In genomic region chr16:52295535-52295934, GRCm38 (mm10) we compare ENCODE assay signal across 17 mouse cellular contexts.
"Had no signal": no experiment of that assay in that cellular context is flagged by ENCODE, and none has a peak within 500 bp of the region (broad histone marks: within the 10 kb centered on the region; RNA-seq: fewer than 3 reads in every experiment).

No protein-coding gene starts in this region.

- DNase-seq: lung, adult 18-20 months; lung, embryonic 14.5 days; lung, postnatal 10 days; retina, postnatal 1 day; right cerebral cortex, adult 18-20 months; right cerebral cortex, postnatal 4 days; spleen, adult 18-20 months; thymus, adult 18-20 months; thymus, postnatal 14 days; thymus, postnatal 36 days had no signal

- H3K27ac ChIP-seq: liver, embryonic 14.5 days; macrophage; midbrain, embryonic 13.5 days; midbrain, embryonic 15.5 days; neural tube, embryonic 12.5 days had no signal

- H3K36me3 ChIP-seq: midbrain, embryonic 13.5 days; midbrain, embryonic 15.5 days; neural tube, embryonic 12.5 days had no signal

- H3K4me1 ChIP-seq: megakaryocyte, embryonic 14.5 days; midbrain, embryonic 13.5 days; midbrain, embryonic 15.5 days; neural tube, embryonic 12.5 days had no signal

- H3K4me3 ChIP-seq: megakaryocyte, embryonic 14.5 days; midbrain, embryonic 13.5 days; midbrain, embryonic 15.5 days; neural tube, embryonic 12.5 days had no signal

- H3K4me2 ChIP-seq: lung, embryonic 14.5 days; midbrain, embryonic 11.5 days; midbrain, embryonic 13.5 days; midbrain, embryonic 15.5 days; neural tube, embryonic 12.5 days had no signal

- H3K27me3 ChIP-seq: megakaryocyte, embryonic 14.5 days; midbrain, embryonic 13.5 days; midbrain, embryonic 15.5 days; neural tube, embryonic 12.5 days had no signal

- ATAC-seq: midbrain, embryonic 13.5 days; midbrain, embryonic 15.5 days had no signal

- H3K9ac ChIP-seq: liver, embryonic 14.5 days; lung, embryonic 14.5 days; midbrain, embryonic 13.5 days; midbrain, embryonic 15.5 days; neural tube, embryonic 12.5 days had no signal

- H3K9me3 ChIP-seq: midbrain, embryonic 13.5 days; midbrain, embryonic 15.5 days; neural tube, embryonic 12.5 days had no signal
